Mouse (Mus musculus): Measurements from ENCODE around the gene Bri3. TPM values are rescaled to one million over a fixed set of nuclear protein-coding genes. Genes with fewer than 3 reads are reported as not detected.

The Bri3 gene
- 119 and 121 TPM in 2 replicates for polyA plus RNA-seq (2014; fragmentation: Nextera tagmentation; extraction: Ambion mirVana)

GRCm38 (mm10) chr5:144243901-144244487, at the start of gene Bri3:
Gene Bri3, plus strand, starts transcription at chr5:144244437.
- Histone ChIP-seq H3K9me3 (ENCODE audit: control insufficient read depth, low read length) (no peaks in the 10 kb centered on the region), H3K27me3 (ENCODE audit: control insufficient read depth, insufficient read depth, low read length) (no peaks in the 10 kb centered on the region), H3K36me3 (ENCODE audit: control insufficient read depth, insufficient read depth, low read length) (no peaks in the 10 kb centered on the region), H3K27ac (ENCODE audit: low read depth, low read length) (no peak within 1 kb of the TSS), H3K4me2 (ENCODE audit: low read depth) (no peak within 1 kb of the TSS), H3K9ac (ENCODE audit: low read length) (no peak within 1 kb of the TSS), H3K4me3 (ENCODE audit: low read depth, low read length) (no peak within 1 kb of the TSS), H3K4me1 (ENCODE audit: control insufficient read depth, insufficient read depth, low read length) (no peaks in the 10 kb centered on the region)
- ATAC-seq (ENCODE audit: insufficient read depth, low FRiP score, low TSS enrichment): no peak
- WGBS: 89% methylated on average over 7 of the region's 7 CpGs
- no peak for DNase-seq (ENCODE audit: low spot score)

- Histone ChIP-seq H3K36me3 (ENCODE audit: control insufficient read depth, insufficient read depth, low read length) (no peaks in the 10 kb centered on the region), H3K4me2 (ENCODE audit: low read depth) (no peak overlapping the region), H3K4me1 (ENCODE audit: control insufficient read depth, insufficient read depth, low read length) (peaks cover 3% of the 10 kb centered on the region; the same call in 1 of the 2 replicates), H3K27ac (ENCODE audit: low read depth, low read length) (no peak overlapping the region), H3K27me3 (ENCODE audit: control insufficient read depth, insufficient read depth, low read length) (no peaks in the 10 kb centered on the region), H3K9ac (ENCODE audit: low read length) (no peak overlapping the region), H3K4me3 (ENCODE audit: low read depth, low read length) (no peak overlapping the region), H3K9me3 (ENCODE audit: control insufficient read depth, low read length) (no peaks in the 10 kb centered on the region)
- ATAC-seq (ENCODE audit: insufficient read depth, low FRiP score, low TSS enrichment): no peak
- no peak for DNase-seq (ENCODE audit: low spot score)
- WGBS: 91% methylated on average over 8 of the region's 8 CpGs
These were observed 48.7 kb upstream of the Bri3 start for GRCm38 (mm10) chr5:144195567-144195966.

DNA sequence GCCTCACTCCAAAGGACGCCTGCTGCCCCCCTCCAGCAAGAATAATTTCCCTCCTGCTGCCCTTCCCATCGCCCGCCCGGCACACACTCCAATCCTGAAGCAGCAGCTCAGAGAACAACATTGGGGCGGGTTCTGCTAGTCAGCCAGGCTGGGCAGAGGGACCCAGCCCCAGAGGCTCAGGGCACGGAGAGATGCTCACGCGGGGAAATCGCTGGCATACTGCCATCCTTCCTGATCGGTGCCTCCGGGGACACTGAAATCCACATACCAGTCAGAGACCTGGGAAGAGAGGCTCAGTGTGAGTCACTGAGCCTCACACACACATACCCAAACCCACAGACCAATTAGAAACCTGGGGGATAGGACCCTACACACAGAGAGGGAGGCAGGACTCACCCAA, 43.6 kb upstream of the Bri3 start:
- 90% methylated on average over 11 of the region's 11 CpGs for WGBS
- no peak overlapping the region for H3K4me3 ChIP-seq (ENCODE audit: low read depth, low read length)
- ATAC-seq (ENCODE audit: insufficient read depth, low FRiP score, low TSS enrichment) (no peak), DNase-seq (ENCODE audit: low spot score) (no peak)
- no peaks in the 10 kb centered on the region for H3K9me3 ChIP-seq (ENCODE audit: control insufficient read depth, low read length)
- H3K36me3 ChIP-seq (ENCODE audit: control insufficient read depth, insufficient read depth, low read length): peaks cover 5% of the 10 kb centered on the region
- no peaks in the 10 kb centered on the region for H3K4me1 ChIP-seq (ENCODE audit: control insufficient read depth, insufficient read depth, low read length)
- no peak overlapping the region for H3K9ac ChIP-seq (ENCODE audit: low read length)
- H3K27ac ChIP-seq (ENCODE audit: low read depth, low read length): no peak overlapping the region
- no peaks in the 10 kb centered on the region for H3K27me3 ChIP-seq (ENCODE audit: control insufficient read depth, insufficient read depth, low read length)
- no peak overlapping the region for H3K4me2 ChIP-seq (ENCODE audit: low read depth)

- no peak overlapping the region for H3K4me2 ChIP-seq (ENCODE audit: low read depth)
- H3K9ac ChIP-seq (ENCODE audit: low read length): no peak overlapping the region
- no peak overlapping the region for H3K27ac ChIP-seq (ENCODE audit: low read depth, low read length)
- H3K4me3 ChIP-seq (ENCODE audit: low read depth, low read length): no peak overlapping the region
- no peaks in the 10 kb centered on the region for H3K9me3 ChIP-seq (ENCODE audit: control insufficient read depth, low read length)
- ATAC-seq (ENCODE audit: insufficient read depth, low FRiP score, low TSS enrichment) (no peak), DNase-seq (ENCODE audit: low spot score) (no peak)
- peaks cover 5% of the 10 kb centered on the region for H3K36me3 ChIP-seq (ENCODE audit: control insufficient read depth, insufficient read depth, low read length)
- H3K4me1 ChIP-seq (ENCODE audit: control insufficient read depth, insufficient read depth, low read length): no peaks in the 10 kb centered on the region
- WGBS: 95% methylated on average over 6 of the region's 6 CpGs
- no peaks in the 10 kb centered on the region for H3K27me3 ChIP-seq (ENCODE audit: control insufficient read depth, insufficient read depth, low read length)
These were observed 41.8 kb upstream of the Bri3 start for GRCm38 (mm10) chr5:144202430-144202829.

- H3K36me3 ChIP-seq (ENCODE audit: control insufficient read depth, insufficient read depth, low read length): peaks cover 5% of the 10 kb centered on the region
- H3K27ac ChIP-seq (ENCODE audit: low read depth, low read length): no peak overlapping the region
- WGBS: 91% methylated on average over 10 of the region's 10 CpGs
- no peak for DNase-seq (ENCODE audit: low spot score)
- H3K9me3 ChIP-seq (ENCODE audit: control insufficient read depth, low read length): no peaks in the 10 kb centered on the region
- H3K4me3 ChIP-seq (ENCODE audit: low read depth, low read length): no peak overlapping the region
- H3K27me3 ChIP-seq (ENCODE audit: control insufficient read depth, insufficient read depth, low read length): no peaks in the 10 kb centered on the region
- ATAC-seq (ENCODE audit: insufficient read depth, low FRiP score, low TSS enrichment): no peak
- no peaks in the 10 kb centered on the region for H3K4me1 ChIP-seq (ENCODE audit: control insufficient read depth, insufficient read depth, low read length)
- H3K4me2 ChIP-seq (ENCODE audit: low read depth): no peak overlapping the region
- H3K9ac ChIP-seq (ENCODE audit: low read length): no peak overlapping the region
These were observed 40.8 kb upstream of the Bri3 start for GRCm38 (mm10) chr5:144203398-144203959.

- Histone ChIP-seq H3K36me3 (ENCODE audit: control insufficient read depth, insufficient read depth, low read length) (peaks cover 5% of the 10 kb centered on the region), H3K4me3 (ENCODE audit: low read depth, low read length) (no peak overlapping the region), H3K4me2 (ENCODE audit: low read depth) (no peak overlapping the region), H3K27ac (ENCODE audit: low read depth, low read length) (no peak overlapping the region), H3K27me3 (ENCODE audit: control insufficient read depth, insufficient read depth, low read length) (no peaks in the 10 kb centered on the region), H3K9ac (ENCODE audit: low read length) (no peak overlapping the region), H3K4me1 (ENCODE audit: control insufficient read depth, insufficient read depth, low read length) (no peaks in the 10 kb centered on the region), H3K9me3 (ENCODE audit: control insufficient read depth, low read length) (no peaks in the 10 kb centered on the region)
- no peak for ATAC-seq (ENCODE audit: insufficient read depth, low FRiP score, low TSS enrichment)
- WGBS: 92% methylated on average over 12 of the region's 12 CpGs
- no peak for DNase-seq (ENCODE audit: low spot score)
These were observed 39.9 kb upstream of the Bri3 start for GRCm38 (mm10) chr5:144204303-144204702.

GRCm38 (mm10) chr5:144204911-144205310, 39.3 kb upstream of the Bri3 start:
- Histone ChIP-seq H3K27ac (ENCODE audit: low read depth, low read length) (no peak overlapping the region), H3K4me2 (ENCODE audit: low read depth) (no peak overlapping the region), H3K9me3 (ENCODE audit: control insufficient read depth, low read length) (no peaks in the 10 kb centered on the region), H3K36me3 (ENCODE audit: control insufficient read depth, insufficient read depth, low read length) (peaks cover 8% of the 10 kb centered on the region), H3K4me1 (ENCODE audit: control insufficient read depth, insufficient read depth, low read length) (no peaks in the 10 kb centered on the region), H3K4me3 (ENCODE audit: low read depth, low read length) (no peak overlapping the region), H3K9ac (ENCODE audit: low read length) (no peak overlapping the region), H3K27me3 (ENCODE audit: control insufficient read depth, insufficient read depth, low read length) (no peaks in the 10 kb centered on the region)
- DNase-seq (ENCODE audit: low spot score) (no peak), ATAC-seq (ENCODE audit: insufficient read depth, low FRiP score, low TSS enrichment) (no peak)
- WGBS: 87% methylated on average over 10 of the region's 10 CpGs

- Histone ChIP-seq H3K4me3 (ENCODE audit: low read depth, low read length) (no peak overlapping the region), H3K36me3 (ENCODE audit: control insufficient read depth, insufficient read depth, low read length) (peaks cover 8% of the 10 kb centered on the region), H3K9ac (ENCODE audit: low read length) (no peak overlapping the region), H3K27me3 (ENCODE audit: control insufficient read depth, insufficient read depth, low read length) (no peaks in the 10 kb centered on the region), H3K4me2 (ENCODE audit: low read depth) (no peak overlapping the region), H3K9me3 (ENCODE audit: control insufficient read depth, low read length) (no peaks in the 10 kb centered on the region), H3K4me1 (ENCODE audit: control insufficient read depth, insufficient read depth, low read length) (no peaks in the 10 kb centered on the region), H3K27ac (ENCODE audit: low read depth, low read length) (no peak overlapping the region)
- no peak for DNase-seq (ENCODE audit: low spot score)
- no peak for ATAC-seq (ENCODE audit: insufficient read depth, low FRiP score, low TSS enrichment)
- 95% methylated on average over 15 of the region's 15 CpGs for WGBS
These were observed 38.2 kb upstream of the Bri3 start for GRCm38 (mm10) chr5:144206069-144206468.

- no peaks in the 10 kb centered on the region for H3K4me1 ChIP-seq (ENCODE audit: control insufficient read depth, insufficient read depth, low read length)
- peak; percentile 48 for DNase-seq (ENCODE audit: low spot score)
- WGBS: 50% methylated on average over 11 of the region's 11 CpGs
- no peak overlapping the region for H3K9ac ChIP-seq (ENCODE audit: low read length)
- no peaks in the 10 kb centered on the region for H3K9me3 ChIP-seq (ENCODE audit: control insufficient read depth, low read length)
- H3K36me3 ChIP-seq (ENCODE audit: control insufficient read depth, insufficient read depth, low read length): peaks cover 8% of the 10 kb centered on the region
- H3K27me3 ChIP-seq (ENCODE audit: control insufficient read depth, insufficient read depth, low read length): no peaks in the 10 kb centered on the region
- H3K27ac ChIP-seq (ENCODE audit: low read depth, low read length): no peak overlapping the region
- H3K4me3 ChIP-seq (ENCODE audit: low read depth, low read length): no peak overlapping the region
- H3K4me2 ChIP-seq (ENCODE audit: low read depth): no peak overlapping the region
- no peak for ATAC-seq (ENCODE audit: insufficient read depth, low FRiP score, low TSS enrichment)
These were observed 36.8 kb upstream of the Bri3 start for GRCm38 (mm10) chr5:144207478-144207877.

Measured in neural tube, embryonic 11.5 days (tissue).